Mouse (Mus musculus): ENCODE data around the gene Plpp7.

DNA sequence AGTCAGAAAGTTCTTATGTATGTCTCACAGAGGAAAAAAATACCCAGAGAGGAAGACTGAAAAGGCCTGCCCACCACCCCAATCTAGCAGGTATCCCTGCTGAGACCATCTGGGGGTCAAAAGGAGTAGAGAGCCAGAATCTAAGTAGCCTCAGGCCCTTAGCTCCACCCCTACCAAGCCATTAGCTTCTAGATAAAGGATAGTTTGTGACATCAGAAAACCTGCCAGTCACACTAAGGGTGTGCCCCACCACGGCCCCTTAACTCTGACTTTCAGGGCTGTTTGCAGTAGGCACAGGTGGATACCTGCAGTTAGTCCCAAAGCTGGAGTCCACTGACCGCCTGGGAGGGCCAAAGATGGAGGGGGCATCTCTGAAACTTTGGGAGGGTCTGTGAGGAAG is 10.1 kb upstream of the Plpp7 start:
- no peak for TF ChIP-seq POLR2A (IDR thresholded peaks at IDR 0.05; ENCODE audit: borderline replicate concordance, control insufficient read depth, low read depth, low read length)
- TF ChIP-seq CTCF (IDR thresholded peaks at IDR 0.05; ENCODE audit: control insufficient read depth, insufficient read depth, low read length): no peak

Measured in bone marrow, adult 2 months (tissue).